Mouse (Mus musculus) gastrocnemius, postnatal 4 days (tissue): Measurements from ENCODE around the gene Hpn. TPM values are rescaled to one million over a fixed set of nuclear protein-coding genes. Genes with fewer than 3 reads are reported as not detected.
A peak's percentile ranks its signal among the peaks of the same experiment; 100 is the strongest.

ENCODE experiments used
- DNase-seq, 2 experiments: peaks; one replicate each; pipeline ENCODE4 v3.0.0; 2021 to 2022; ENCODE audit warnings: low spot score in 2 of 2, mixed read lengths in 2 of 2
- total RNA-seq, 2 experiments: library from RNA; stranded (reverse); gene quantifications; 2 replicates each; pipeline ENCODE4 v1.2.3; 2021

Gene Hpn
- total RNA-seq, 2 experiments from 2014 or later: 3.9 to 4.2 TPM

DNA sequence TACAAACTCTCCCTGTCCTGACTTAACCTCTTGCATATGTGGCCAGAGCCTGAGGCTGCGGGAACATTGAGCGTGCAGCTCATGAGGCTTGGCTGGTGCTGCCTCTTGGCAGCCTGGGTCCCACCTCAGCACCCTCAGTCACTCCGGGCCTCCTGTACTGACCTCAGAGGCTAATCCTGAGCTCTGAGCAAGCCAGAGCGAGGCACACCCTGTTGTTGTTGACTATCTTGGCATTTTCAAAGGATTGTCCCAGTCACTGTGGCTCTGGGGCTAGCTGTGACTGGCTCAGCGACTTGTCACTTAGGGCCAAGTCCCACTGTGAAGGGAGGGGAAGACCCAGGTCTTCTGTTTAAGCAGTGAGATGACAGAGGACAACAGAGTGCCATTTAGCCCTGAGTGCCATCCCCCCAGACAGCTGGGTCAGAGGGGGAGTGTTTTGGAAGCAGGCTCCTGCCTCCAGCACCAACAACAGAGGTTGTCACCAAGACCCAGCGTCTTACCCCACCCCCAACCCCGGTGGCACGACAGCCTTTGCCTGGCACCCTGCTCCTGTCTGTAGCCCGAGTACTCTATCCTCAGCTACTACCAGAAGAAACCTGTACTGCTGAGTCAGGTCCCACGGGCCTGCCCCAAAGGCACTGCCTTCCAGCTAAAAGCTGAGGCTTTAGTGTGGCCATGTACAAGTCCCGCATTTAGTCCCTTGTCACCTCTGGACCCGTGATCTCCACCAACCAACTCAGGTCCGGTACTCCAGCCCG is 32.1 kb downstream of the Hpn start:
- DNase-seq: peak in 1 of 2 experiments; percentile 64

DNA sequence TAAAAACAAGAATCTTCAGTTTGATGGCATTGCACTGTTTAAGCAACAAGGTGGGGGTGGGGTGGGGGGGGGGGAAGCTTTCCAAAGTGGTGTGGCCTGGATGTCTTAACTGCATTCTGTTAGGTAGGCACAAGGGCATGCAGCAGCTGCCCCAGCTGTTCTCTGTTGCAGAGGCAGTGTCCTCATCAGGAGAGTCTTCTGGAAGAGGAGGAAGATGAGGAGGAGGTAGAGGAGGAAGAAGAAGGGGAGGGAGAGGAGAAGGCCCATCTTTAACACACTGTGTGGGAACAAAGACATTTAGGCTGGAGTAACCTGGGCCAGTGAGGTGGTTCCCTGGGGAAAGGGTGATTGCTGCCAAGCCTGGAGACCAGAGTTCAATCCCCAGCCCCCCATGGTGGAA is 33.0 kb downstream of the Hpn start:
- DNase-seq: no peak

DNA sequence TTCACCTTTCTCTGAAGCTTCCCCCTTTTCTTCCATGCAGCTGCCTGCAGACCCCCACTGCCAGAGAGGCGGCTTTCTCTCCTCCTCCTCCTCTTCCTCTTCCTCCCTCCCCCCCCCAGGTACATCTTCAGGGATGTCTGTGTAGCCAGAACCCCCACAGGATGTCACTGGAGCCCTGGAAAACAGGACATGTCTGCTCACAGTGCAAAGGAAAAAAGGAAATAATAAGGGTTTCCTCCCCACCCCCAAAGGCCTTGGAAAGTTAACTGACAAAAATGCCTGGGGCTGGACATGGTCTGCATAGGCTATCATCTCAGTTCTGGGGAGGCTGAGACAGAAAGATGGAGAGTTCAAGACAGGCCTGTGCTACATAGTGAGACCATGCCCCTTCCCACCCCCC is 34.0 kb downstream of the Hpn start:
- no peak for DNase-seq

DNA sequence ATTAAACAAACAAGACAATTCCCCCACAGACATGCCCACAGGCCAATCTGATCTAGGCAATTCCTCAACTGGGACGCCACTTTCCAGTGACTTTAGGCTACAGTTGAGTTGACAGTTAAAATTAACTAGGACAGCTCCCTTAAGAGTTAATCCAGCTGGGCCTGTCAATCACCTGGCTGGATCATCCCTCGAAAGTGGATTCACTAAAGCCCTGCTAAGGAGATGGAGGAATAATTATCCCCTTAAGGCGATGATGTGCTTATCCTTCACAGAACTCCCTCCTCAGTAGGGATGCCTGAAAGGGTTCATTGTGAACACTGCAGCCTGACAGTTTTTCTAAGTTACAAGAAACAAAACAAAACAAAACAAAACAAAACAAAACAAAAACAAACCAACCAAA is 34.5 kb downstream of the Hpn start:
- no peak for DNase-seq

DNA sequence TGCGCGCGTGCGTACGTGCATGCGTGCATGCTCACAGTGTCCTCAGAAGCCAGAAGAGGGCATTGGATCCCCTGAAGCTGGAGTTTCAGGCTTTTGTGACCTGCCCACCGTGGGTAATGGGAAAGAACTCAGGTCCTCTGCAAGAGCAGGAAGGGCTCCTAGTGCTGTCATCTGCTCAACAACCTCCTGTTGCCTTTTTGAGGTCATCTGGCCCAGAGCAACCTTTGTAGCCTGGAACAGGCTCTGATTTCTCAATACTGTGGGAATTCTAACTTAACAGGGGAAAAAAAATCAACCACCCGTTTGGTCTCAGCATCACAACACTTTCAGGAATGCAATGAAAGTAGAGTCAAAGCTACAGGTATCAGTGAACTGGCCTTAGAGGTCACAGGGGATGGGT is 35.4 kb downstream of the Hpn start:
- DNase-seq: no peak

DNA sequence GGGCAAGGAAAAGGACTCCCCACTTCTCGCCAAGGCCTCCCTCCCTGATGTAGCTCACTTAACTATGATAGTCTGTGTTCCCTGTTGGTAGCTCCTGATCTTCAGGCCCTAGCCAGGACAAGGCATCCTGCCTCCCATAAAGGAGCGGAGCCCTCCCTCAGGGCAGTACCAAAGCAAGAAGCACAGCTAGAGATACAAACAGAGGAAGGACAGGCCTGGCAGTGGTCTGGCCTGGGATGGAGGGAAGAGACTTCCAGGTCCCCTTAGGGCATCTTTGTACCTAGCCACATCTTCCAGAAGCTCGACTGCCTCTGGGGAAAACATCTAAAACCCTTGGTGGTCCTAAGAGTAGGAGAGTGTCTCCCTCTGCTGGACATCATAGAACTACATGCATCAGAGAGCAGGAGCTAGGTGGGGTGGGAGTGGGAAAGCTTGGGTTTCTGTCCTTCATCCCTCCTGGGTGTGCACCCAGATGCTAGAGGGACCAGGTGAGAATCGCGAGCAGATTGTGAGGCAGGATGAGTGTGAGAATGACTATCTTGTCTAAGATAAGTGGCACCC is 37.1 kb downstream of the Hpn start:
- DNase-seq: no peak

DNA sequence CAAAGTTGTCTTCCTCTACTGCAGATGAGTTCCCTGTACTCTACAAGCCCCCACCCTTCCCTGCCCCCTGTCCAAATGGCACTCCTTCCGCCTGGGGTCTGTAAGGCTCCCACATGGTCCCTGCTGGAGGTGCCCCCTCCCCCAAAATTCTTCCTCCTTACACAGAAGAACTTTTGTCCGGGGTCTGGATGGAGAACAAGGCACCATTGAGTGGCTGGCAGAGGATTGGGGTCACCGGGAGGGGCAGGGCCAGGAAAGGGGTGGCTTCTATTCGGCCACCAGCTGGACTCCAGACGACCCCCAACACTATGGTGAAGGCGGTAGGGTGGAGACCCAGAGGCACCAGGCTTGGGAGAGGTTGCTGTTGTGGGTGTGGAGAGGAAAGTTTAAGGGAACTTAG is 37.6 kb downstream of the Hpn start:
- DNase-seq: no peak

DNA sequence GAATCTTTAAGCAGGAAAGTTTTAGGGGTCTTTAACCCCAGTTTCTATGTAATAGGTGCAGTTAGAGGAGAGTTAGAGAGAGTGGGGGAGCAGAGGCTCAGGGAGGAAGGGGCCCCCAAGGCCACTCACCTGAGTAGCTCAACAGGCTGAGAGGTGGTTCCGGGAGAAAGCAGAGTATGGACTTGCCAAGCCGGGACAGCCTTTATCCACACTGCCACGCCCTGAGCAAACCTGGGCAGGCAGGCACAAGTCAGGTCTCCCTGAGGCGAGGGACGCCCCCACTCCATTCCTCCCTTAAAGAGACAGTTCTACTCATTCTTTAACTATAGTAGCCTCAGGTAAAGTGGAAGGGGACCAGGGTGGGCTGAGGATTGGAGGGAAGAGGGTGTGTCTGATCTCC is 38.6 kb downstream of the Hpn start, which contains the start of gene Fxyd3:
TSS of gene Fxyd3 (minus strand) at position 213 of the 400 bp plus-strand sequence.
- DNase-seq: no peak

DNA sequence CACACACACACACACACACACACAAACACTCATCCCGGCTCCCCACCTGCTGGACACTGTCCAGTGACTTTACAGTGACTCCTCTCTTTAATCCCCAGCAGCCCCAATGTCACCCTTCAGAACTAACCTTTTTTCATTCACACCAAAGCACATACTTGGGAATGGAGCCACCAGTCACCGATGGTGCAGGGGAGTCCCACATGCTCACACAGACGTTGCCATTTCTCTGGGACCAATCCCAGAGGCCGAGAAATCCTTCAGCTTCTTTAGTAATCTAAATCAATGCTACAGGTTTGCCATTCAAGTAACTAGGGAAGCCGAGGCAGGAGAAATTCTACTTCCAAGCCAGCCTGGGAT is 40.4 kb downstream of the Hpn start:
- no peak for DNase-seq

DNA sequence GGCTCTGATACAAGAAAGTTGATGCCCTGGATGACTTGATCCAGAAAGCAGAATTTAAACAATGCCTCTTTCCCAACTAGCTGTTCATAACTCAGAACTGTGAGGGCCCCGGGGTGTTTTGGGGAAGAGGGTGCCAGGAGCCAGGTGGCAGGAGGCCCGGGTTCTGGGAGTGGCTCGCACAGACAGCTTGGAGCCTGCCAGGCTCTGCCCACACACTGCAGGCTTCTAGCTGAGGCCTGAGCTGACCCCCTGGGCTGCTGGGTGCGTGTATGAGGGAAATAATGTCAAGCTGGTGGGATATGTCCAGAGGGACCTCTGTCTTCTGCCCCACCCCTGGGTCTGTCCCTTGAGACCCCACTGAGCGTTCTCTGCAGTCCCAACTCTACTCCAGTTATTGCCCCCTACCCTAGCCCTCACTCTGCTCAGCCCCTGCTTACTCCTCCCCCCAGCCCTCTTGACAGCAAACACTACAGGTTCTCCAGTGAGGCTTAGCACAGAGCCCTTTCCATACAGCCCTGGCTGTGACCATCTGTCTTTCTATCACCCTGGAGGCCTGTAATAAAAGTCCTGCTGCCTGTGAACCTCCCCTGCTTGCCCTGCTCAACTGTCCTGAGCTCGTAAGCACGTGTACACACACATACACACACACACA is 40.9 kb downstream of the Hpn start:
- no peak for DNase-seq

DNA sequence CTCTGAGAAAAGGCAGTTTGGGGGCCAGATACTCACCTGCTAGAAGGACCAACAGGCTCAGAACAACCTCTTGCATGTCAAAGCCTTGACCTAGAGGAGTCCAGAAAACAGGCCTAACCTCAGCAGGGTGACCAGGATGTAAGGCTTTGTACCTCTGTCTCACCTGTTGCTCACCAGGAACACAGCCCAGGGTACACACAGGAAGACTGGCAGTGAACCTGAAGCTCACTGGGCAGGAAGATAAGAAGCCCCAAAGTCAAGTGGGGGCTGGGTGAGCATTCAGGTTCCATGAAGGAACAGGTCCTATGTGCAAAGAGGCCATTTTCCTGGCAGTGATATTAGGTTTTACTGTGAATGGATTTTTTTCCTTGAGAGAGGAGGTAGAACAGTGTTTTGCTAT is 41.5 kb downstream of the Hpn start:
- DNase-seq: no peak

DNA sequence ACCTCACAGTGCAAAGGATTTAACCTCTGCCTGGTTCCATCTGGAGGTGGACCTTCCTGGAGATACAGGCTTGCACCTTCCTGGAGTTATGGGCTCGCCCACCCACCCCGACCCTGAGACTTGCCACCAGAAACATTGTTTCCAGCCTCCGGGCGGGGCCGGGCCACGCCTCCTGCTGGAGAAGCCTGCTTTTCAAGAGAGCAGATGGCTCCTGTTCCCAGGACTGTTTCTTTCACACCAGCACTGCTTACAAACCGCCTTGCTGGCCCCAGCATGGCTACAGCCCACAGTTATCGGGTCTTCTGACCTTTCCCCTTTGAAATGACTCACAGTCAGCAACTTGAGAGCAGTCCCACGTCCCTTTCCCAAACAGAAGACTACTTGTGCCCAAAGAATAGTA is 42.8 kb downstream of the Hpn start:
- DNase-seq: no peak

DNA sequence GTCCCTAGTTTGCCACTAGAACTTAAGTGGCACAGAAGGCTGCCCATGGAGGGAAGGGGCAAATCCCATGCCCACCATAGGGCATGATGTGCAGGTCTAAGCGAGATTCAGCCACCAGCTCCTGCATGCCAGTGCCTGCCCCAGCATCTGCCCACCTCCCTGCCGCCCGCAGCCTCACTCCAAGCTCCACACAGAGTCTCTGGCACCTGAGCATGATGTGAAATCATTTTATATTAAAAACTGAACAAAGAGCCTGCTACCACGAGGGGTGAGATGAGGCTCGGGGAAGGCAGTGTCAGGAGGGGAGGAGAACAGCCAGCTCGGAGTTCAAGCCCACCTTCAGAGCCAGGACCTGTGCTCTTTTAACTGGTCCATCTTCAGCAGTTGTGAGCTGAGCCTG is 44.8 kb downstream of the Hpn start:
- DNase-seq: no peak

DNA sequence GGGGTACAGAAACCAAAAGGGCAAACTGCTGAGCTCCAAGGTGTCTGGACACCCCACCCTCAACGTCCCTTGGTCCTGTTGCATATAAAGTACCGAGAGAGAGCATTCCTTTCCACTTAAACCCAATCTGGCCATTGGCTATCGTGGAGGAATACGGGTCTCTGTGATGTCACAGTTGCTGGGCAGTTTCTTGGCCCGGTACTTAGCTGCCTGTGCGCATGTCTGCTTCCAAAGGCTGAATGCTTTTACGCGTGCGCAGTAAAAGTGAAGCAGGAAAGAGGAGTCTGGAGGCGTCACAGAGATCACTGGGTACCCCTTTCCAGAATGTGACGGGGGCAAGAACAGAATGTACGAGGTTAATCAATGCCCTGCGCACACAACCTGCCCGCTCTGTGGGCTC is 45.6 kb downstream of the Hpn start:
- no peak for DNase-seq

DNA sequence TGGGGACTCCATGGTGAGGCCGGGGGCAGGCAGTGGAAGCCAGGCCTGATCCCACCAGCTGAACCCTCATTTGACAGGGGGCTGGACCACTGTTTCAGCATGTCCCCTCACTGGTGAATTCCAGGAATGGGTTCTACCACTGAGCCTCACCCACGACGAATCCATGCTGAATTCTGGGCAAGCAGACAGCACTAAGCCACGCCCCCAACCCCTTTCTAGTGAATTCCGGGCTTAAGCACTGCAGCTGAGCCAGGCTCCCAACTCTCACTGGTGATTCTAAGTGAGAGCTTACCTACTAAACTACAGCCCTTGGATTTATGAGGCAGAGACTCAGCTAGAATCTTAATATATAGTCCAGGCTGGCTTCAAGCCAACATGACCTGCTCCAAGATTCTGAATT is 47.3 kb downstream of the Hpn start:
- peak in 1 of 2 experiments; percentile 74 for DNase-seq

DNA sequence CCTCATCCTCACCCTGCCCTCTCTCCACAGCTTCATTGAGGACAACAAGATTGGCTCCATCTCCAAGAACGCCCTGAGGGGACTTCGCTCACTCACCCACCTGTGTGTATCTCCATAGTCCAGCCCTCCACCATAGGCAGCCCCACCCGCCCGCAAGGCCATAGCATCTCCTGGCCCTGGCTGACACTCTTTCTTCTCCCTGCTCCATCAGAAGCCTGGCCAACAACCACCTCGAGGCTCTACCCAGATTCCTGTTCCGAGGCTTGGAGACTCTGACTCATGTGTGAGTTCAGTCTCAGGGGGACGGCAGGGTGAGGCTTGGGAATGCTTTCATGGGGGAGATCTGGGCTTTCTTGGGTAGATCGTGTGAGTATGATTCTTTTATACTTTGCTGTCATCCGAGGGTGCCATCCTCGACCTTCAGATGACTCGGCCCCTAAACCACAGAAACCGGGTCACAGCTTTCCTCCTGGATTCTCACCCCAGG is 52.0 kb downstream of the Hpn start:
- no peak for DNase-seq

DNA sequence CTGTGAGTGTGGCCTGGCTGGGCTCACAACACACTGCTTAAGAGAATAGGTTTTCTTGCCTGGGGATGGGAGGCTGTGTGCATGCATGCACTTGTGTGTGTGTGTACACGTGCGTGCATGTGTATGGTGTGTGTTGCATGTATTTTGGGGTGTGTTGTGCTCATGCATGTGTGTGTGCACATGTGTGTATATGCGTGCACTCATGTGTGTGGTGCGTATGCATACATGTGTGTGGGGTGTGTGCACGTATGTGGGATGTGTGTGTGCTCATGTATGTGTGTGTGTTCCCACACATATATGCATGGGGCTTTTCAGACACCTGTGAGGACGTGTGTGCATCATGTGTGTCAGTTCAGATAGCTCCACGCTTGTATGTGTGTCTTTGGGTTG is 54.5 kb downstream of the Hpn start:
- DNase-seq: no peak

DNA sequence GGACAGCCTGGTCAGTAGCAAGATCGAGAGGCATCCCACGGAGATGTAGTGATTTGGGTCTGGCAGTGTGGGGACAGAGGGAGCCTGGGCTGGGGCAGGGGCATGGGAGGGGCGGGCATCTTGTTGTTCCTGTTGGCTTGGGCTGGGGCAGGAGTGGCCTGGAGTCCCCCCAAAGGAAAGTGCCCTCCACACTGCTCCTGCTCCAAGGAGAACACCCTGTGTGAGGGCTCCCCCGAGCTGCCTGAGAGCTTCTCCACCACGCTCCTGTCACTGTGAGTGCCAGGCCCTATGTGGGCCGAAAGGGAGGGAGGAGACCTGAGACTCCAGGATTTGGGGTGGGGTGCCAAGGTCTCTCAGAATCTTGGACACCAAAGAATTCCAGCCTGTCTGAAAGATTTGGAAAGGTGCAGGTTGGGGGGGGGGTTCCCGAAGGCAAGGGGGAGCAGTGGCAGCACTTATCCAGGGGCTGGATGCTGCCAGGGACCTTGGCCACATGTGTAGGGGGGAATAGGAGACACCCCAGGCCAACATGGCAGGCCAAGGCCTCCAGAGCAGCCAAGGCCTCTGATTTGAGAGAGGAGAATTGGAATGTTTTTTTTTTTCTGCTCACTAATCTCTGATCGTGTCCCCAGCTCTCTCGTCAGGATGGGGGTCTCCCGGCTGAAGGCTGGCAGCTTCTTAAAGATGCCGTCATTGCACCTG is 55.0 kb downstream of the Hpn start:
- DNase-seq: no peak

DNA sequence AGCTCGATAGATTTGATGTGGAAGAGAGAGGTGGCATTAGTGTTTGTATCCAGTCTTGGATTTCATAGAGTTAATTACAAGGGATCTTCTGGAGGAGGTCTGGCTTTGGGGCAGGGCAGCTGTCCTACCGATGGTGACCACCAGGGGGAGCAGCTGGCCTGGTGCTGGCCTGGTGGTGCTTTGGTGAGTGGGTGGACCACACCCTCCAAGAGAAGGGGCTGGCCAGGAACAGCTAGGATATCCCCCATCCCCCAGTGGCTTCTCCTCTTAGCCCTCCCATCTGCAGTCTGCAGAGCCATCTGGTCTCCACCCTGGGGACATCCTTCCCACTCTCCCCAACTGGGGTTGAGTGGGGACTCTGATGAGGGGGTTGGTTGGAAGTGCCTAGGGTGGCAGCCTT is 56.0 kb downstream of the Hpn start, which contains the start of gene Lgi4:
TSS of gene Lgi4 (plus strand) at position 235 of the 400 bp plus-strand sequence.
- peak; percentile 88 for DNase-seq

DNA sequence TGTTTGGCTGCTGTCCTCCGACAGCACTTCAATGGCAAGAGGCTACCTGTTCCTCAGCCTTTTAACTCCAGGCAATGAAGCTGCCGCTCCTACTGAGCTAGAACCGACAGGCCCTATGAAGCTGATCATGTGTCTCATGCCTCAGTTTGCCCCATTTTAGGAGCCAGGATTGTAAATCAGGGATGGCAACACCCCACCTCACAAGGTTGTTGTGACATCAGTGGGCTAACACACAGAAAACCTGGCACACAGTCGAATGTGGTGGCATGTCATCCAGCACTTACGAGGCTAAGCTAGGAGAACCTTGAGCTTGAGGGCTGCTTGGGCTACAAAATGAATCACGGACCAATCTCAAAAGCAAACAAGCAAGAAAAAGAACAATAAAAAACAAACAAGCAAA is 56.9 kb downstream of the Hpn start:
- no peak for DNase-seq

DNA sequence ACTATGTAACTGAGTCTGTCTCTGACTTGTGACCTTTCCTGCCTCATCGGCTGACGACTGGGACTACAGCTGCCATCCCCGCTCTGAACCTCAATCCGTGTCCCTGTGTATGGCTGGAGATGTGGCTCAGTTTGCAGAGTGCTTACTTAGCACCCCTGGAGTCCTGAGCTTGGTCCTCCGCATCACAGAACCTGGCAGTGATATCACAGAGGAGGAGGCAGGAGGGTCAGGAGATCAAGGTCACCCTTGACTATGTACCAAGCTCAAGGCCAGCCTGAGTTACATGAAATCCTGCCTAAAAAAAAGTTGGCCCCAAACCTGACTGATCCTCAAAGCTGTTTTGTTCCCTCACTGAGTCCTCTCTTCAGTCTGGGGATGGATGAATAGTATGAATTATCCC is 57.4 kb downstream of the Hpn start:
- DNase-seq: no peak

DNA sequence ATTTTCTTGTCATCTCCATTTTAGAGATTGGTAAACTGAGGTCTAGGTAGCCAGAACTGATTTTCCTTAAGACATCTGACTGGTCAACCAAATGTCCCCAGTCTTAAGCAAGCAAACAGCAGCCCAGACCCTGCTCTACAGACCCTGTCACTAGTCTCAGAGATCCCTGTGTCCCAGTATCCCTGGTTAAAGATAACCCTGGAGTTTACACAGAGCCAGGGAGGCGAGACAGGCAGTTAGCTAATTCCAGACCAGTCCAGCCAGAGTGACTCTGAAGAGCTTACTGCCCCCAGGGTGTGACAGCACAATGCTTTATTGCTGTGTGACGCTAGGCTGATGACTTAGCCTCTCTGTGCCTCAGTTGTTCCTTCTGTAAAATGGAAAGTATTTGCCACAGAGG is 58.0 kb downstream of the Hpn start, which contains the start of gene Fxyd1:
TSS of gene Fxyd1 (minus strand) at position 129 of the 400 bp plus-strand sequence.
- DNase-seq: no peak
